Mouse (Mus musculus): Measurements from ENCODE around the gene Zfp354b. TPM values are rescaled to one million over a fixed set of nuclear protein-coding genes. Genes with fewer than 3 reads are reported as not detected.

The Zfp354b gene
- 1.2 and 1.7 TPM in 2 replicates for polyA plus RNA-seq (2014; fragmentation: Nextera tagmentation; extraction: Ambion mirVana)

- peak; percentile 95 for ATAC-seq (ENCODE audit: low FRiP score, low TSS enrichment)
- Histone ChIP-seq H3K27me3 (ENCODE audit: control insufficient read depth, insufficient read depth, low read length) (no peaks in the 10 kb centered on the region), H3K9ac (ENCODE audit: low read depth, low read length) (peak within 1 kb of the TSS; percentile 65), H3K4me3 (ENCODE audit: low read length) (peak within 1 kb of the TSS; percentile 63), H3K9me3 (ENCODE audit: control insufficient read depth, low read length) (no peaks in the 10 kb centered on the region), H3K4me2 (replicated peaks; ENCODE audit: low read depth, low read length) (peak within 1 kb of the TSS; percentile 96), H3K4me1 (ENCODE audit: control insufficient read depth, insufficient read depth, low read length) (no peaks in the 10 kb centered on the region), H3K36me3 (ENCODE audit: control insufficient read depth, insufficient read depth, low read length) (no peaks in the 10 kb centered on the region), H3K27ac (ENCODE audit: low read depth, low read length) (no peak within 1 kb of the TSS)
- WGBS, result 2% methylated on average over 18 of the region's 18 CpGs
Observed at GRCm38 (mm10) chr11:50931451-50931866, at the start of gene Zfp354b. Zfp354b (minus strand) TSS chr11:50931633.

- H3K9ac ChIP-seq (ENCODE audit: low read depth, low read length), result no peak overlapping the region
Observed at GRCm38 (mm10) chr11:50977216-50977615, 45.8 kb upstream of the Zfp354b start.

GRCm38 (mm10) chr11:50966230-50966629 is 34.8 kb upstream of the Zfp354b start, which contains the start of gene Olfr1378:
Olfr1378 (plus strand) TSS chr11:50966530.
- Histone ChIP-seq H3K4me2 (replicated peaks; ENCODE audit: low read depth, low read length) (no peak within 1 kb of the TSS), H3K9ac (ENCODE audit: low read depth, low read length) (no peak within 1 kb of the TSS), H3K27me3 (ENCODE audit: control insufficient read depth, insufficient read depth, low read length) (no peaks in the 10 kb centered on the region), H3K9me3 (ENCODE audit: control insufficient read depth, low read length) (no peaks in the 10 kb centered on the region), H3K27ac (ENCODE audit: low read depth, low read length) (no peak within 1 kb of the TSS), H3K36me3 (ENCODE audit: control insufficient read depth, insufficient read depth, low read length) (no peaks in the 10 kb centered on the region), H3K4me1 (ENCODE audit: control insufficient read depth, insufficient read depth, low read length) (no peaks in the 10 kb centered on the region), H3K4me3 (ENCODE audit: low read length) (no peak within 1 kb of the TSS)
- 83% methylated on average over 11 of the region's 11 CpGs for WGBS
- ATAC-seq (ENCODE audit: low FRiP score, low TSS enrichment), result no peak

More at GRCm38 (mm10) chr11:50977216-50977615, 45.8 kb upstream of the Zfp354b start:
- Histone ChIP-seq H3K27ac (ENCODE audit: low read depth, low read length) (no peak overlapping the region), H3K4me3 (ENCODE audit: low read length) (no peak overlapping the region), H3K27me3 (ENCODE audit: control insufficient read depth, insufficient read depth, low read length) (no peaks in the 10 kb centered on the region), H3K9me3 (ENCODE audit: control insufficient read depth, low read length) (no peaks in the 10 kb centered on the region), H3K4me2 (replicated peaks; ENCODE audit: low read depth, low read length) (no peak overlapping the region), H3K4me1 (ENCODE audit: control insufficient read depth, insufficient read depth, low read length) (no peaks in the 10 kb centered on the region), H3K36me3 (ENCODE audit: control insufficient read depth, insufficient read depth, low read length) (no peaks in the 10 kb centered on the region)
- 78% methylated on average over 4 of the region's 4 CpGs for WGBS
- ATAC-seq (ENCODE audit: low FRiP score, low TSS enrichment), result no peak

- no peaks in the 10 kb centered on the region for H3K4me1 ChIP-seq (ENCODE audit: control insufficient read depth, insufficient read depth, low read length)
- no peak overlapping the region for H3K27ac ChIP-seq (ENCODE audit: low read depth, low read length)
- H3K9ac ChIP-seq (ENCODE audit: low read depth, low read length), result no peak overlapping the region
- no peak overlapping the region for H3K4me2 ChIP-seq (replicated peaks; ENCODE audit: low read depth, low read length)
- H3K4me3 ChIP-seq (ENCODE audit: low read length), result no peak overlapping the region
- H3K27me3 ChIP-seq (ENCODE audit: control insufficient read depth, insufficient read depth, low read length), result no peaks in the 10 kb centered on the region
- ATAC-seq (ENCODE audit: low FRiP score, low TSS enrichment), result no peak
- H3K9me3 ChIP-seq (ENCODE audit: control insufficient read depth, low read length), result no peaks in the 10 kb centered on the region
- 70% methylated on average over 2 of the region's 2 CpGs for WGBS
- no peaks in the 10 kb centered on the region for H3K36me3 ChIP-seq (ENCODE audit: control insufficient read depth, insufficient read depth, low read length)
Observed at GRCm38 (mm10) chr11:50964886-50965285, 33.5 kb upstream of the Zfp354b start.

GRCm38 (mm10) chr11:50953665-50954064 is 22.2 kb upstream of the Zfp354b start, which contains the start of gene Prop1:
Prop1 (minus strand) TSS chr11:50953765.
- no peak within 1 kb of the TSS for H3K4me2 ChIP-seq (replicated peaks; ENCODE audit: low read depth, low read length)
- no peaks in the 10 kb centered on the region; the same call in 1 of the 2 replicates for H3K4me1 ChIP-seq (ENCODE audit: control insufficient read depth, insufficient read depth, low read length)
- H3K27me3 ChIP-seq (ENCODE audit: control insufficient read depth, insufficient read depth, low read length), result no peaks in the 10 kb centered on the region
- no peaks in the 10 kb centered on the region for H3K36me3 ChIP-seq (ENCODE audit: control insufficient read depth, insufficient read depth, low read length)
- H3K9me3 ChIP-seq (ENCODE audit: control insufficient read depth, low read length), result no peaks in the 10 kb centered on the region
- H3K27ac ChIP-seq (ENCODE audit: low read depth, low read length), result no peak within 1 kb of the TSS
- H3K9ac ChIP-seq (ENCODE audit: low read depth, low read length), result no peak within 1 kb of the TSS
- WGBS, result 61% methylated on average over 6 of the region's 6 CpGs
- H3K4me3 ChIP-seq (ENCODE audit: low read length), result no peak within 1 kb of the TSS
- no peak for ATAC-seq (ENCODE audit: low FRiP score, low TSS enrichment)

GRCm38 (mm10) chr11:50952290-50952689 is 20.9 kb upstream of the Zfp354b start:
- no peaks in the 10 kb centered on the region for H3K27me3 ChIP-seq (ENCODE audit: control insufficient read depth, insufficient read depth, low read length)
- H3K4me2 ChIP-seq (replicated peaks; ENCODE audit: low read depth, low read length), result peak overlapping the region; percentile 9; the same call in 1 of the 2 replicates
- no peaks in the 10 kb centered on the region for H3K9me3 ChIP-seq (ENCODE audit: control insufficient read depth, low read length)
- no peak overlapping the region for H3K27ac ChIP-seq (ENCODE audit: low read depth, low read length)
- H3K4me1 ChIP-seq (ENCODE audit: control insufficient read depth, insufficient read depth, low read length), result no peaks in the 10 kb centered on the region; the same call in 1 of the 2 replicates
- no peak for ATAC-seq (ENCODE audit: low FRiP score, low TSS enrichment)
- 30% methylated on average over 14 of the region's 14 CpGs for WGBS
- no peak overlapping the region for H3K9ac ChIP-seq (ENCODE audit: low read depth, low read length)
- H3K36me3 ChIP-seq (ENCODE audit: control insufficient read depth, insufficient read depth, low read length), result no peaks in the 10 kb centered on the region
- H3K4me3 ChIP-seq (ENCODE audit: low read length), result no peak overlapping the region

- H3K9me3 ChIP-seq (ENCODE audit: control insufficient read depth, low read length), result no peaks in the 10 kb centered on the region
- no peak within 1 kb of the TSS for H3K4me3 ChIP-seq (ENCODE audit: low read length)
- ATAC-seq (ENCODE audit: low FRiP score, low TSS enrichment), result no peak
- no peaks in the 10 kb centered on the region for H3K27me3 ChIP-seq (ENCODE audit: control insufficient read depth, insufficient read depth, low read length)
- H3K27ac ChIP-seq (ENCODE audit: low read depth, low read length), result no peak within 1 kb of the TSS
- no peak within 1 kb of the TSS for H3K9ac ChIP-seq (ENCODE audit: low read depth, low read length)
- 76% methylated on average over 14 of the region's 14 CpGs for WGBS
- H3K4me2 ChIP-seq (replicated peaks; ENCODE audit: low read depth, low read length), result peak within 1 kb of the TSS; percentile 12; the same call in 1 of the 2 replicates
- H3K4me1 ChIP-seq (ENCODE audit: control insufficient read depth, insufficient read depth, low read length), result 0 out of 2 replicates have a peak, but pooled peaks cover 3% of the 10 kb centered on the region
- H3K36me3 ChIP-seq (ENCODE audit: control insufficient read depth, insufficient read depth, low read length), result no peaks in the 10 kb centered on the region
Observed at GRCm38 (mm10) chr11:50943506-50943905, 12.1 kb upstream of the Zfp354b start, which contains the start of gene 4933414I15Rik. 4933414I15Rik (minus strand) TSS chr11:50943765.

GRCm38 (mm10) chr11:50942386-50942785 is 11.0 kb upstream of the Zfp354b start:
- H3K9ac ChIP-seq (ENCODE audit: low read depth, low read length), result no peak overlapping the region
- no peak overlapping the region for H3K4me3 ChIP-seq (ENCODE audit: low read length)
- no peak overlapping the region for H3K27ac ChIP-seq (ENCODE audit: low read depth, low read length)
- H3K27me3 ChIP-seq (ENCODE audit: control insufficient read depth, insufficient read depth, low read length), result no peaks in the 10 kb centered on the region
- no peaks in the 10 kb centered on the region for H3K36me3 ChIP-seq (ENCODE audit: control insufficient read depth, insufficient read depth, low read length)
- 0 out of 2 replicates have a peak, but pooled peaks cover 3% of the 10 kb centered on the region for H3K4me1 ChIP-seq (ENCODE audit: control insufficient read depth, insufficient read depth, low read length)
- no peaks in the 10 kb centered on the region for H3K9me3 ChIP-seq (ENCODE audit: control insufficient read depth, low read length)
- no peak for ATAC-seq (ENCODE audit: low FRiP score, low TSS enrichment)
- H3K4me2 ChIP-seq (replicated peaks; ENCODE audit: low read depth, low read length), result peak overlapping the region; percentile 12; the same call in 1 of the 2 replicates
- 51% methylated on average over 12 of the region's 12 CpGs for WGBS

GRCm38 (mm10) chr11:50939621-50940366 is 8.4 kb upstream of the Zfp354b start:
- 0 out of 2 replicates have a peak, but pooled peaks cover 3% of the 10 kb centered on the region for H3K4me1 ChIP-seq (ENCODE audit: control insufficient read depth, insufficient read depth, low read length)
- no peak overlapping the region for H3K9ac ChIP-seq (ENCODE audit: low read depth, low read length)
- no peaks in the 10 kb centered on the region for H3K36me3 ChIP-seq (ENCODE audit: control insufficient read depth, insufficient read depth, low read length)
- H3K27me3 ChIP-seq (ENCODE audit: control insufficient read depth, insufficient read depth, low read length), result no peaks in the 10 kb centered on the region
- H3K4me3 ChIP-seq (ENCODE audit: low read length), result no peak overlapping the region
- 34% methylated on average over 14 of the region's 14 CpGs for WGBS
- H3K9me3 ChIP-seq (ENCODE audit: control insufficient read depth, low read length), result no peaks in the 10 kb centered on the region
- H3K4me2 ChIP-seq (replicated peaks; ENCODE audit: low read depth, low read length), result no peak overlapping the region
- ATAC-seq (ENCODE audit: low FRiP score, low TSS enrichment), result peak; percentile 49; the same call in 1 of the 2 replicates
- H3K27ac ChIP-seq (ENCODE audit: low read depth, low read length), result no peak overlapping the region
